Mouse (Mus musculus) ES-E14 (cell line): ENCODE data around the gene Slc1a3.

Source experiments
- CHD2 ChIP-seq: IDR thresholded peaks from 2 replicates; pipeline ENCODE4 v1.6.1; 2014; ENCODE audit warnings: mild to moderate bottlenecking, low read depth, low read length, inconsistent platforms
- HCFC1 ChIP-seq: IDR thresholded peaks from 2 replicates; pipeline ENCODE4 v1.6.1; 2012; ENCODE audit warnings: low read length, inconsistent platforms, borderline replicate concordance; ENCODE audit not compliant: insufficient read depth
- MAFK ChIP-seq: IDR thresholded peaks from 2 replicates; pipeline ENCODE4 v1.6.1; 2014; ENCODE audit warnings: mild to moderate bottlenecking, low read depth, low read length, inconsistent platforms; ENCODE audit not compliant: insufficient read depth
- ZC3H11A ChIP-seq: IDR thresholded peaks from 2 replicates; pipeline ENCODE4 v1.6.1; 2012; ENCODE audit warnings: low read depth, mild to moderate bottlenecking, inconsistent platforms, low read length, borderline replicate concordance
- ZNF384 ChIP-seq: IDR thresholded peaks from 2 replicates; pipeline ENCODE4 v1.6.1; 2012; ENCODE audit warnings: low read depth, low read length, inconsistent platforms

DNA sequence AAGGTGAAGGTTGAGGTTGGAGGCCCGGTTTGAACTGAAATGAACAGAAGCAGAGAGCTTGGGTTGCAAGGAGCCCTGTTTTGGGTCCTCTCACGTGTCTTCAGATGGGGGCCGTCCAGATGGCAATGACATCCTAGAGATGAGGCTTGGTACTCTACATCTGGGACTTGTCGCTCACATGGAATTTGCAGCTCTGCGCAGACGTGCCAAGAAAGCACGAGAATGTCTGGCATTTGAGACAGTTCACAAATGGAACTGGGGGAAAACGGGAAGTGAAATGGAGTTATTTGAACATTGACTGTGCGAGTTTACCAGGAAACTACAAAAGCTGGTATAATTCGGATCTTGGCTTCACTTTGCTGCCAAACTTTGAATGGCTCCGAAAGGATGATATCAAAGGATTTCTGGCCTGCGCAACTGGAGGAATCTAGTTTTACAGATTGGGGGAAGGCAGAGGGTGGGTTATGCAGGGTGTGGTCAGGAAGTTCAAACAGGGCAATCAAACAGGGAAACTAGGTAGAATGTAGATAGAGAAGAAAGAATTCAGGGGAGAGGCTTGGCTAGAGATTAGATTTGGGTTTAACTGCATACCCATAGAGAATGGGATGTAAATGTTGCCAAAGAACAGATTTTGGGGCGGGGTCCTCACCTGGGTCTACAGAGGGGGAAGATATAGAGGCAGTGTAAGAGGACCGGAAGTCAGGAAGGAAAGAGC lies 12.0 kb upstream of the Slc1a3 start:
- TF ChIP-seq ZC3H11A (no peak), CHD2 (no peak), ZNF384 (no peak), MAFK (no peak), HCFC1 (no peak)
